Mouse (Mus musculus) lung, embryonic 15.5 days (tissue): ENCODE measurements around the gene Zc3h18. TPM values are rescaled to one million over a fixed set of nuclear protein-coding genes. Genes with fewer than 3 reads are reported as not detected.

Experiments used
- ATAC-seq: fragments of 200-750 bp; cut with Nextera tagmentation; 2 replicates; pipeline ENCODE4 v1.8.0; 2017; ENCODE audit warnings: moderate number of reproducible peaks, borderline replicate concordance; ENCODE audit not compliant: low FRiP score, low TSS enrichment; ENCODE audit errors: extremely low read depth
- H3K27ac ChIP-seq: fragments of 300-500 bp; sonication (generic); 2 replicates; pipeline ENCODE4 v1.5.1; 2015; ENCODE audit warnings: moderate library complexity, mild to moderate bottlenecking, inconsistent platforms
- H3K27me3 ChIP-seq: fragments of 300-500 bp; sonication (generic); 2 replicates; pipeline ENCODE4 v1.6.1; 2015; ENCODE audit warnings: inconsistent platforms
- H3K36me3 ChIP-seq: fragments of 300-500 bp; sonication (generic); 2 replicates; pipeline ENCODE4 v1.6.1; 2015; ENCODE audit warnings: inconsistent platforms
- H3K4me1 ChIP-seq: fragments of 300-500 bp; sonication (generic); 2 replicates; pipeline ENCODE4 v1.6.1; 2015; ENCODE audit warnings: inconsistent platforms
- H3K4me2 ChIP-seq: fragments of 300-500 bp; sonication (generic); 2 replicates; pipeline ENCODE4 v1.6.1; 2015; ENCODE audit warnings: inconsistent platforms, mild to moderate bottlenecking, moderate library complexity
- H3K4me3 ChIP-seq: fragments of 300-500 bp; sonication (generic); 2 replicates; pipeline ENCODE4 v1.5.1; 2015; ENCODE audit warnings: mild to moderate bottlenecking, inconsistent platforms
- H3K9ac ChIP-seq: fragments of 300-500 bp; sonication (generic); 2 replicates; pipeline ENCODE4 v1.6.1; 2015; ENCODE audit warnings: inconsistent platforms
- H3K9me3 ChIP-seq: fragments of 300-500 bp; sonication (generic); 2 replicates; pipeline ENCODE4 v1.6.1; 2016; ENCODE audit warnings: inconsistent platforms
- WGBS: fragments of 180-500 bp; shearing (Covaris S2); methylation state at CpG from one replicate; pipeline ENCODE4 v1.1.7; 2015; 5-methylcytosine and 5-hydroxymethylcytosine counted together
- polyA plus RNA-seq: library from polyadenylated mRNA; unstranded; fragments of >200 nt; fragmentation: Nextera tagmentation; extraction: Ambion mirVana; gene quantifications from 2 replicates; pipeline ENCODE4 v1.2.1, GENCODE M21; 2015

Gene Zc3h18
- polyA plus RNA-seq, 1 experiment from 2014 or later, result 55.1 TPM

- no peak overlapping the region for H3K4me3 ChIP-seq
- H3K27ac ChIP-seq, result no peak overlapping the region
Observed at GRCm38 (mm10) chr8:122350309-122351089, 25.9 kb upstream of the Zc3h18 start.

DNA sequence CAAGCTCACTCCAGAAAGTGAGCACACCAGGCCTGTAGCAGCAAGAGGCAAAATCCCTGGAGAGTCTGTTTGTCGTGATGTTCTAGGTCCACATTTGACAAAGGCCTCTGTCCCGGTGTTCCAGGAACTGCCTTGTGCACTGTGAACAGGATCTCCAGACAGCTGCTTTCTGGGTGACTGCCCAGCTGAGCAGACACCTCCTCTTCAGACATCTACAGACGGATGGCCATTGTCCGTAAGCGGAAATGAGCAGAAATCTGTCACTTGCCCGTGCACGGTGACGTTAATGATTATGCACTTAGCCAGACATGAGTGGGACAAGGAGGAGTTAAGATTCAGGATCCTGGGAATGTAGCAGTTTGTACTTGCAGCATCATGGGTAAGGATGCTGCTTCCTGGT is 22.3 kb upstream of the Zc3h18 start:
- ATAC-seq, result no peak
- Histone ChIP-seq H3K36me3 (no peaks in the 10 kb centered on the region), H3K4me1 (0 out of 2 replicates have a peak, but pooled peaks cover 9% of the 10 kb centered on the region), H3K4me3 (no peak overlapping the region), H3K27me3 (peaks cover 31% of the 10 kb centered on the region; the same call in 1 of the 2 replicates), H3K4me2 (no peak overlapping the region), H3K9me3 (no peaks in the 10 kb centered on the region), H3K9ac (no peak overlapping the region), H3K27ac (no peak overlapping the region)
- 69% methylated on average over 8 of the region's 8 CpGs for WGBS

More at GRCm38 (mm10) chr8:122350309-122351089, 25.9 kb upstream of the Zc3h18 start:
- WGBS, result 35% methylated on average over 11 of the region's 11 CpGs
- no peaks in the 10 kb centered on the region for H3K4me1 ChIP-seq
- H3K36me3 ChIP-seq, result no peaks in the 10 kb centered on the region
- ATAC-seq, result no peak
- H3K27me3 ChIP-seq, result peaks cover 36% of the 10 kb centered on the region; the same call in 1 of the 2 replicates
- H3K4me2 ChIP-seq, result no peak overlapping the region
- no peaks in the 10 kb centered on the region for H3K9me3 ChIP-seq
- H3K9ac ChIP-seq, result no peak overlapping the region

GRCm38 (mm10) chr8:122355642-122356606 is 20.5 kb upstream of the Zc3h18 start:
- Histone ChIP-seq H3K27me3 (peaks cover 15% of the 10 kb centered on the region; the same call in 1 of the 2 replicates), H3K4me2 (no peak overlapping the region), H3K9me3 (no peaks in the 10 kb centered on the region), H3K27ac (no peak overlapping the region), H3K36me3 (no peaks in the 10 kb centered on the region), H3K9ac (no peak overlapping the region), H3K4me3 (no peak overlapping the region), H3K4me1 (0 out of 2 replicates have a peak, but pooled peaks cover 9% of the 10 kb centered on the region)
- WGBS, result 53% methylated on average over 9 of the region's 9 CpGs
- 0 out of 2 replicates have a peak, but pooled peaks have one; percentile 50 for ATAC-seq

GRCm38 (mm10) chr8:122357202-122357601 is 19.2 kb upstream of the Zc3h18 start:
- no peak overlapping the region for H3K9ac ChIP-seq
- H3K4me2 ChIP-seq, result no peak overlapping the region
- peaks cover 5% of the 10 kb centered on the region; the same call in 1 of the 2 replicates for H3K27me3 ChIP-seq
- H3K4me1 ChIP-seq, result 0 out of 2 replicates have a peak, but pooled peaks cover 9% of the 10 kb centered on the region
- no peaks in the 10 kb centered on the region for H3K36me3 ChIP-seq
- no peak overlapping the region for H3K4me3 ChIP-seq
- H3K9me3 ChIP-seq, result no peaks in the 10 kb centered on the region
- ATAC-seq, result no peak
- 46% methylated on average over 11 of the region's 11 CpGs for WGBS
- no peak overlapping the region for H3K27ac ChIP-seq

GRCm38 (mm10) chr8:122357641-122358040 is 18.8 kb upstream of the Zc3h18 start:
- Histone ChIP-seq H3K9ac (no peak overlapping the region), H3K9me3 (no peaks in the 10 kb centered on the region), H3K4me2 (no peak overlapping the region), H3K36me3 (no peaks in the 10 kb centered on the region), H3K4me3 (no peak overlapping the region), H3K27ac (no peak overlapping the region), H3K4me1 (0 out of 2 replicates have a peak, but pooled peaks cover 9% of the 10 kb centered on the region), H3K27me3 (peaks cover 5% of the 10 kb centered on the region; the same call in 1 of the 2 replicates)
- WGBS, result 54% methylated on average over 5 of the region's 5 CpGs
- no peak for ATAC-seq

- 68% methylated on average over 15 of the region's 15 CpGs for WGBS
- Histone ChIP-seq H3K9ac (no peak overlapping the region), H3K27ac (no peak overlapping the region), H3K36me3 (no peaks in the 10 kb centered on the region), H3K27me3 (peaks cover 7% of the 10 kb centered on the region; the same call in 1 of the 2 replicates), H3K9me3 (no peaks in the 10 kb centered on the region), H3K4me3 (no peak overlapping the region), H3K4me2 (no peak overlapping the region), H3K4me1 (0 out of 2 replicates have a peak, but pooled peaks cover 9% of the 10 kb centered on the region)
- no peak for ATAC-seq
Observed at GRCm38 (mm10) chr8:122359111-122359775, 17.2 kb upstream of the Zc3h18 start.

- H3K27me3 ChIP-seq, result peaks cover 7% of the 10 kb centered on the region; the same call in 1 of the 2 replicates
- WGBS, result 71% methylated on average over 7 of the region's 7 CpGs
Observed at GRCm38 (mm10) chr8:122360696-122361416, 15.6 kb upstream of the Zc3h18 start, which contains the start of gene Trhr2. Gene Trhr2 (minus strand): TSS chr8:122360746.

DNA sequence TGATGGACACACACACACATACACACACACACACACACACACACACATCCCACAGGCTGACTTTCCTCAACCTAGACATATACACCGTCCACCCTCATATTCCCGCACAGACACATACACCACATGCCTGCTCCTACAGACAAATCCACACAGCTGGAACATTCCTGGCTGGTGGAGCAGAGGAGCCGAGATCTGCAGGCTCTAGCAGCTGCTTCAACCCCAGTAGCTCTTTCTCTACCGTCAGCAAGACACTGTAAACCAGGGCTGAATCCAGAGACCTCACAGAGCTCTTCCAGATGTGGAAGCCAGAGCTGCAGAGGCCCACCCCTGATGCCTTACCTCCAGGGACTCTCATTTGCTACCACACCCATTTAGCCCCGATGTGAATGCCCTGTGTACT is 14.1 kb upstream of the Zc3h18 start:
- Histone ChIP-seq H3K27ac (no peak overlapping the region), H3K4me3 (no peak overlapping the region), H3K4me2 (no peak overlapping the region), H3K36me3 (no peaks in the 10 kb centered on the region), H3K4me1 (no peaks in the 10 kb centered on the region), H3K27me3 (peaks cover 7% of the 10 kb centered on the region; the same call in 1 of the 2 replicates), H3K9me3 (no peaks in the 10 kb centered on the region), H3K9ac (no peak overlapping the region)
- ATAC-seq, result no peak
- 44% methylated on average over 5 of the region's 5 CpGs for WGBS

More at GRCm38 (mm10) chr8:122360696-122361416, 15.6 kb upstream of the Zc3h18 start, which contains the start of gene Trhr2:
- H3K9ac ChIP-seq, result no peak within 1 kb of the TSS
- H3K4me2 ChIP-seq, result no peak within 1 kb of the TSS
- H3K4me1 ChIP-seq, result 0 out of 2 replicates have a peak, but pooled peaks cover 5% of the 10 kb centered on the region
- no peak within 1 kb of the TSS for H3K4me3 ChIP-seq
- no peaks in the 10 kb centered on the region for H3K9me3 ChIP-seq
- H3K27ac ChIP-seq, result no peak within 1 kb of the TSS
- ATAC-seq, result no peak
- no peaks in the 10 kb centered on the region for H3K36me3 ChIP-seq

GRCm38 (mm10) chr8:122362967-122363366 is 13.4 kb upstream of the Zc3h18 start:
- H3K27me3 ChIP-seq, result peaks cover 7% of the 10 kb centered on the region; the same call in 1 of the 2 replicates
- WGBS, result 25% methylated on average over 8 of the region's 8 CpGs
- H3K9ac ChIP-seq, result no peak overlapping the region
- no peaks in the 10 kb centered on the region for H3K9me3 ChIP-seq
- no peak overlapping the region for H3K27ac ChIP-seq
- H3K4me1 ChIP-seq, result no peaks in the 10 kb centered on the region
- no peaks in the 10 kb centered on the region for H3K36me3 ChIP-seq
- ATAC-seq, result no peak
- no peak overlapping the region for H3K4me3 ChIP-seq
- no peak overlapping the region for H3K4me2 ChIP-seq

GRCm38 (mm10) chr8:122368494-122368893 is 7.9 kb upstream of the Zc3h18 start:
- H3K36me3 ChIP-seq, result no peaks in the 10 kb centered on the region
- no peak overlapping the region for H3K27ac ChIP-seq
- no peak overlapping the region for H3K4me2 ChIP-seq
- 0 out of 2 replicates have a peak, but pooled peaks cover 3% of the 10 kb centered on the region for H3K27me3 ChIP-seq
- H3K9me3 ChIP-seq, result no peaks in the 10 kb centered on the region
- ATAC-seq, result no peak
- no peak overlapping the region for H3K4me3 ChIP-seq
- H3K4me1 ChIP-seq, result peaks cover 19% of the 10 kb centered on the region; the same call in 1 of the 2 replicates
- H3K9ac ChIP-seq, result no peak overlapping the region
- 60% methylated on average over 10 of the region's 10 CpGs for WGBS
